Mouse (Mus musculus) lung, postnatal 25 days (tissue): Measurements from ENCODE around the gene Aqp3.
"Not testable (repeated sequence)": the region's sequence is repeated elsewhere in the genome, so short reads cannot be mapped to it uniquely, and the experiment has no call there.

Experiments used
- DNase-seq: peaks from one replicate; pipeline ENCODE4 v3.0.0; 2022; ENCODE audit warnings: low spot score

Aqp3 gene

DNA sequence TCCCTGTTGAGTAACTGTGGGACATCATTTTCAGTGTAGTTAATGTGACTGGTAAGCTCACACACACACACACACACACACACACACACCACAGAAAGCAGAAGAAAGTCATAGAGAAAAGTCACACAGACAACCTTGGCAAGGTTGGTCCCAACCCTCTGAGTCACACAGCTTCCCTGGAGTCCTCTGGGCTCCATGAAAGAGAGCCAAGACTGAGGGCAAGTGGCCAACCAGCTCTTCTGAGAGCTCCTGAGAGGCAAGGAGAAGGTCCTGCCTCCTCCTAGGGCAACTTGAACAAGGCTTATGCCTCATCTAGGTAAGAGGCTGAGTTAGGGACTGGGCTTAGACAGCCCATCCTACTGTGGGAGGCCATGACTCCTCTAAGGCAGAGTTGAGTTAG, 4.9 kb upstream of the Aqp3 start:
- DNase-seq = peak; percentile 30

DNA sequence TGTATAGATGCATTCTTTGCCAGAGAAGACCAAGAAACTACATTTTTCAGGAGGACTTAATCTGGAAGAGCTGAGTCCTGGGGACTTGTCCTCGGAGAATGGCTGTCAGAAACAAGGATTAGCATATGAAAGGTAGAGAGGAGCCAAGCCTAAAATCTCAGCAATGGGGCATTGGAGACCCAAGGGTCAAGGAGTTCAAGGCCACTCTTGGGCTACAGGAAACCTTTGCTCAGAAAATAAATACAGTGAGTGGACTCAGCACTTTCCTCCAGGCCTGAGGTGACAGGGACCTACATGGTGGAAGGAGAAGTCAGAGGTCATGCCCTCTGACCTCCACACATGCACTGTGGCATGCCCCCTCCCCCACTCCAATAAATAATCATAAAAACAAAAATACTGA, 3.0 kb upstream of the Aqp3 start:
- DNase-seq = no peak

DNA sequence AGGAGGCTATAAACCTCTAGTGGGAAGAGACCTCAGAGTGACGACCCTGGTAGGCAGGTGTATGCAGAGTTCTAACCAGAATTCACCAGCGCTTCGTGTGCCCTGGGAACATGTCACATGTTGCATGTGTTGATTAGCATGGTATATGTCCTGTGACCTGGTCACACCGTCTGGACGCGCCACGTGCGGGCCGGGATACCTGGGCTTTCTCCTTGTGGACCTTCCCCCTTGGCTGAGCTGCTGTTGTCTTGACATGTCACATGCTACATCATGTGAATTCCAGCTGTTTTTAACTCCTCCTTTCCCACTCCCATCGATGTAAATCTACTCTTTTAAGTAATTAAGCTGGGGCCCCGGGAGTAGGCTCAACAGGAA, 581 bp upstream of the Aqp3 start:
- no peak for DNase-seq

DNA sequence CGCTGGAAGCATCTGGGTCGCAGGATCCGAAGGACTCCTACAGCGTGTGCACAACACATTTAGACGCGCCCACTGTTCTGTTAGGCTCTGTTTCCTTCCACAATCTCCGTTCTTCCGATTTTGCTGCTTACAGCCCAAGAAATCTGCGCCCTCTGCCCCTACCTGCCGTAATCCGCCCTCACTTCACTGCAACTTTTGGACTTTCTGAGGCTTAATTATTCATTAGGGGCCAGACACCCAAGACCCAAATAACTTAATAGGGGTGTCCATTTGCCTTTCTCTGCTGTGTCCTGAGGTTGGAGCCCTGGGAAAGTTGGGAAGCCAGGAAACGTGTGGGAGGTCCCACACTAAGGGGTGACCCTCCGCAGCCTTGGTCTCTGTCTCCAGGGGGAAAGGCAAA, 602 bp downstream of the Aqp3 start:
- DNase-seq = no peak

DNA sequence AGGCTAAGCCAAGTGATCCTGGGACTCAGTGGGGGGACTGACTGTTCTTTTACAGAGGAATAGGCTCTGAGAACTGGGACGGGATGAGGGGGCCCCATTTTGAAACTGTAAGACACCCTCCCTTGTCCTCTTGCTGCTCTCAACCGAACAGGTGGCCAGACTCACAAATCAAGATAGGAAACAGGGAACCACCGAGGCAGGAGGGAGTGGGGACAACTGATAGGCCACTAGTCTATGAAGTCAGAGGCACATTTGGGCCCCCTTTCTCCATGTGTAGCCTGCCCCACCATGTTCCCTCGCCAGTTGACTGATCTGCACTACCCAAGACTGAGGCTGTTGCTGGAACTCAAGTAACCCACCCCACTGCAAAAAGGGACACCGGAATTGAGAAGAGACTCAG, 1.2 kb downstream of the Aqp3 start:
- no peak for DNase-seq

DNA sequence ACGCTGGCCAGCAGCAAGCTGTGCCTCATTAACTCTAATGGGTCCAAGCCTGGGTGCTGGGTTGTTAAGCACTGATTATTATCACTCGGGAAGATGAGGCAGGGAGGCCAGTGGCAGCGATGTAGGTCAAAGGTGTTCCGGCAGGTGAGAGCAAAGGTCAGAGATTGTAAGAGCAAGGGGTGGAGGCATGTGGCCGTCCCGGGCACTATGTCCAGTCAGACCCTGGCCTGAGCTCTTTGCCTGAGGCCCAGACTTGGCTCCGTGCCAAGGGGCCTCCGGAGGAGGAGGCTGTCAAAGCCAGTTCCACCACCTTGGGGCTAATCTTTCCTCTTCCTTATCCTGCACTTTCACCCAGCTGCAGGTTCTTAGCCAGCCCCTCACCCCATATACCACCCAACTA, 1.8 kb downstream of the Aqp3 start:
- no peak for DNase-seq

DNA sequence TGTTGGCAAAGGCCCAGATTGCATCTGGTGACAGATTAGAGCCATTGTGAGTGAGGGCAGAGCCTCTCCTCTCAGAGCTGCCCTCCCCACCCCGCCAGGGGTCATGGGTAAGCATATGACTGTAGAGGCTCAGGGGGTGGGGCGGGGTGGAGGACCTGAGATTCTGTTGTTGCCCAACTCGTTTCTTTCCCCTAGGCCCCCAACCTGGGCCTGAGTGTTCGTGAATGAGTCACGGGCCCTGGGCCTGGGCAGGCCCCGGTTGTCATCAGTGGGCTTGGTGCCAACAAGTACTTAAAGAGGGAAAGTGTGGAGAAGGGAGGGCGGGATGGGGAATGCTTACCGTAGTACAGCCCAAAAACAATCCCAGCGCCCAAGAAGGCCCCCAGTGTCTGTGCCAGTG, 3.6 kb downstream of the Aqp3 start:
- DNase-seq = peak; percentile 41

DNA sequence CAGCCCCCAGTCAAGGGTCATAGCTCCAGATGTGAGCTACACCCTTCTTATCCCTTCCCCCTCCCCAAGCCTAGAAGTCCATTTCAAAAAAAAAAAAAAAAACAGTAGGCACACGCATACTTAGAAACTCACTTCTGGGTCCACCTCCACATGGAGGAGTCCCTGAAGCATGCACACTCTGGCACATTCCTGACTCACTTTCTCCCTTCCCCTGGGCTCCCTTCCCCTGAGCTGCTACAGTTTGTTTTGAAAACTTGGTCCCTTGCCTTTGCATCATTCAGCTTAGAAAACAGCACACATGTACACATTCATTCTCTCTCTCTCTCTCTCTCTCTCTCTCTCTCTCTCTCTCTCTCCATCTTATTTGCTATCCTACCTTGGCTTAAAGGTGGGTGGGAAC, 5.0 kb downstream of the Aqp3 start:
- no peak for DNase-seq

DNA sequence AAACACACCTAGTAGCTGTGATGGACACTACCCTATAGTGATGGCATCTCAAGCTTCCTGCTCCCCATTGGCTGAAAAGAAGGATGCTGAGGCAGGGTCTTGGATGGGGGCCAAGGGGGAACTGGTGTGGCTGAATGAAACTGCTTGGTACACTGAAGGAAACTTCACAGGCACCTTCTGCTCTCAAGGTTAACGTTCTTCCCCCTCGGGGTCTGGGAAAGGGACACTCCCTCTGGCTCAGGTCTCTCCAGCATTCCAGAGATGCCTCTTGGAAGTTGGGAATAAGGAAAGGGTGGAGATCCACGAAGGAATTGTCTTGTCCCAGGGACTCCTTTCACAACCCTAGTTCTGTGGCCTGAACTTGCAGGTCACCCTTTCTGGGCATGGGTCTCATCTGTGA, 6.6 kb downstream of the Aqp3 start:
- DNase-seq = no peak

DNA sequence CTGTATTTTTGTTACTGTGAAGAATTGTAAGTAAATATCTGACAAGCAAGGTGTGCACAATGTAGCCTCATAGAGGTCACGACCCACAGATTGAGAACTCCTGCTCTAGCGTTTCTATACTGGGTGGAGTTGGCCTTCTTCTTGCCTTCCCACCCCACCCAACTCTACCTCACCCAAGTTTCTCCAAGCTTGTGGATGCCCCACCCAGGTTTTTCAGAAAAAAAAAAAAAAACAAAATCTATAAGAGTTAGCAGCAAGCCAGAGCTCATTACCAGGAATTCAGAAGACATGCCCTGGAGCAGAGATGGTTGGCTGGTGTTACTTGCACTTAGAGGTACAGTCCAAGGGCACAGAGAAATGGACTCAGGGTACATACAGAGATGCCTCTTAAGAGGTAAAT, 8.3 kb downstream of the Aqp3 start:
- DNase-seq = no peak

DNA sequence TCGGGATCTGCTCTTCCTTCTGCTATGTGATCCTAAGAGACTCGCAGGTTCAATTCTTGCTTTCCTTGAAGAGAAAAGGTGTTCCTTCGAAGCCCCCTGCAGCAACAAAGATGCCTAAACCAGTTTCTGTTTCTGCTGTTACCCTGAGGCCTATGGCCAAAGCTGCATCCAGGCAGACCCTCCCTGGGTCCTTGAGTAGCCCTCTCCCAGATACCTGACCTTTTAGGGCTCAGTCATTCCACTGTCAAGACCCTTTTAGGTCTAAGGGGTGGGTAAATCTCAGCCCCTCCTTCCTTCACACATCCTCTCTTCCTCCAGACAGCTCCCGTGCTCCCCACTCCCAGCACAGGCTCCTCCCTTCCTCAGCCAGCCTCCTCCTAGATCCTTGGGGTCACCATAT, 8.8 kb downstream of the Aqp3 start:
- no peak for DNase-seq

DNA sequence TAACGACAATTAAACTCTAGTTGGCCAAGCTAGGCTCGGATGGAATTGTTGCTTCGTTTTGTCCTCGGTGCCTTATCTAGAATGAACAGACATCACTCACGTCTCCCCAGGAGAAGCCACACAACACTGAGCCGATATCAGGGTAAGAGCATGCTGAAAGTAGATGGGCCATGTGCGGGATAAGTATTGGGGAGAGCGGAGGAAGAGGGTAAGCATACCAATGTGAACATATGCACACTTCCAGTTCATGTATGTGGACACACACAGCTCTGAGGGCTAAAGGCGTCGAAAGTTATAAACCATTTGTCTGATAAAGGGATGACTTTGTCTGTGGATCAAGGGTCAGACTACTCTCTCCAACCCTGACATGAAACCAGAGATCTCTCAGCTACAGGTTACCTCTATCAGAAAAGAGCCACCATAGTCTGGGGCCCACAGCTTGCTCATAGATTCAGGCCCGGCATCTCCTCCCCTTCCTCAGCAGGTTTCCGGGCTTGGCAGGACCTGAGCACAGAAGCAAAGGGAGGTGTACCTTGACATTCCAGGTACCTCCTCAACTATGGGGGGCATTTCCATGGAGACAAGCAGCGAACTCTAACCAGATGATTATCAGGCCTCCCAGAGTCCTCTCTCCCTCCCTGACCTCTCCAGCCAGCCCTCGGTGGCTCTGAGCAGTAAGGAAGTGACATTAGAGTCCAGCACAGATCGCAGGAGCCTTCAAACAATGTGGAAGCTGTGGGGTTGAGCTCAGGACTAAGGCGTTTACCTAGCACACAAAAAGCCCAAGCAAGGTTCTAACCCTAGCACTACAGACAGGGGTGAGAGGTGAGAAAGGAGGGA, 10.3 kb downstream of the Aqp3 start:
- DNase-seq = no peak

DNA sequence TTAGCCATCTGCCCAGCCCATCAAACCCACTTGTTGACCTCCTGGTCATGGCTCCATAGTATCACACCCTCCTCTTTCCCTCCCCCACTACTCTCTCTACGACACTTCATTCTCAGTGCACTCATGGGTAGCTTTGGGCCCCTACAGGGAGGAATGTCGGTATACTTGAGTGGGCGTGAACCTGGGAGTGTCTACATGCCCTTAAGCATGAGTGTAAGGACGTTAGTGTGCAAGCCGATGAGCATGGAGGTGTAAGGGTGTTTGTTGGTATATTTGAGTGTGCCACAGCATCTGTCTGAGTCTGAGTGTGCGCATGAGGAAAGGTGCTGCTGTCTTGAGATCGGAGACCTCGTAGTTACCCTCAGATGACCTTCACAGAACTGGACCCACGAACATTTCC, 11.0 kb downstream of the Aqp3 start:
- DNase-seq = no peak

DNA sequence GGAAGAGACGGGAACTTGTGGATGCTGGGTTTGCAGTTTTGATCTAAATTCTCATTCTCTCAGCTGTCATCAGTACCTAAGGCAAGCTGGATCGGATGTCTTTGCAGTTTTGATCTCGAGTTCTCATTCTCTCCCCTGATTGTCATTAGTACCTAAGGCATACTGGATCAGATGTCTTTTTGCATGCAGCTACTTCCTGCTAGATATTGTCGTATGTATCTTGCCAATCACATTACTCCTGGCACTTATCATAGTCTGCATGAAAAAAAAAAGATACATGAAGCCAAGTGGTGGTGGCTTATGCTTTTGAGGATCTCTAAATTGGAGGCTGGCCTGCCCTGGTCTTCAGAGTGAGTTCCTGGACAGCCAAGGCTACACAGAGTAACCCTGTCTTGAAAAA, 13.2 kb downstream of the Aqp3 start:
- no peak for DNase-seq

DNA sequence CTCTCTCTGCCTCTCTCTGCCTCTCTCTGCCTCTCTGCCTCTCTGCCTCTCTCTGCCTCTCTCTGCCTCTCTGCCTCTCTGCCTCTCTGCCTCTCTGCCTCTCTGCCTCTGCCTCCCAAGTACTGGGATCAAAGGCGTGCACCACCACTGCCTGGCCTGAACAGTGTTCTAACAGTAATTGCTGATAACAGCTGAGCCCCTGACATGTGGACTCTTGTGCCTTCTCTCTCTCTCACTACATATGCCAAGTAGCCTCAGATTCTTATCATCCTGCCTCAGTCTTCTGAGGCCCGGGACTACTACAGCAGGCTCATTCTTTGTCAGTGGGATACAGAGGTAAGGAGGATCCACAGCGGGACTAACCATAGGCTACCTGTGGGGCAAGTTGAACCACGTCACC, 15.2 kb downstream of the Aqp3 start:
- DNase-seq = not testable (repeated sequence)

DNA sequence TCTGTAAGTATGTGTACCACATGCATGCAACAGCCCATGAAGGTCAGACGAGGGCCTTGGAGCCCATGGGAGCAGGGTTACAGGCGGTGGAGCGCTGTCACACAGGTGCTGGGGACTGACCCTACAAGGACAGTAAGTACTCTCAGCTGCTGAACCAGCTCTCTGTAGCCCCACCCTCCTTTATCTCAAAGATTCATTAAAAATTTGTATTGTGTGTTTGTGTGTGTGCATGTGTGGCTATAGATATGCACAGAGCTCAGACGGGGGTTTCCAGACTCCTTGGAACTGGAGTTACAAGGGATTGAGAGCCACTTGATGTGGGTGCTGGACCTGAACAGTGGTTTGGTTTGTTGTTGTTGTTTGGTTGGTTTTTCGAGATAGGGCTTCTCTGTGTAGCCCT, 16.2 kb downstream of the Aqp3 start:
- no peak for DNase-seq

DNA sequence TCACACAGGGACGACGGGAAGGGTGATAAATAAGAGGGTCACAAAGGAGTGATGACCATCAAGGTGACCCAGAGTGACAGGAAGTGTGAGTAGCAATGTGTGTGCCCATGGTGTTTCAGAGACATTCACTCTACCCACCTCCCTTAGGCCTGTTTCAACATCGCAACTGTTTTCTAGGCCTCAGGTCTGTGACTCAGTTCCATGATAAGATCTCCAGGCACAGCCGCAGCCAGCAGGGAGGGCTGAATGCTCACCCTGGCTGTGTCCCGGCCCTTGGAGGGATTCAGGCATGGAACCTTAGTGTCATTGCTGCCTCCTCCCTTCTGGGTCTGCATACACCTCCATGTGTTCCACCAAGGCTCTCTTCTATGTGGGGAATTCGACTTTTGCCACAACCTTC, 19.3 kb downstream of the Aqp3 start:
- DNase-seq = no peak

DNA sequence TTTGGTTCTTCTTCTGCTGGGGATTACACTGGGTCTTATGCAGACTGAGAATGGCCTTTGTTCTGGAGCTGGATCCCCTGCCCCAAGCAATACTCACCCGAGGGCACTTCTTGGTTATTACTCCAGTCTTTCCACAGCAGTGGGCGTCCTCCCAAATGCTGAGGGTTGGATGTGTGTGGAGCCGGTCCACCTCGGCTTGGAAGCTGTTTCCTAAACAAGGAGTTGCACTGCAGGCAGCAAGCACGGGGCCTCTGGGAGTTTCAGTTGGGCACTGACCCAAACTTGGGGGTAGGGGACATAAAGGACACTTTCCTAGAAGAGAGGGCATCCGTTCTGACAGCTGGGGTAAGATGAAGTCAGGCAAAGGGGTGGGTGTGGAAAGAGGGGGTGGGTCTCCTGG, 23.5 kb downstream of the Aqp3 start:
- no peak for DNase-seq

DNA sequence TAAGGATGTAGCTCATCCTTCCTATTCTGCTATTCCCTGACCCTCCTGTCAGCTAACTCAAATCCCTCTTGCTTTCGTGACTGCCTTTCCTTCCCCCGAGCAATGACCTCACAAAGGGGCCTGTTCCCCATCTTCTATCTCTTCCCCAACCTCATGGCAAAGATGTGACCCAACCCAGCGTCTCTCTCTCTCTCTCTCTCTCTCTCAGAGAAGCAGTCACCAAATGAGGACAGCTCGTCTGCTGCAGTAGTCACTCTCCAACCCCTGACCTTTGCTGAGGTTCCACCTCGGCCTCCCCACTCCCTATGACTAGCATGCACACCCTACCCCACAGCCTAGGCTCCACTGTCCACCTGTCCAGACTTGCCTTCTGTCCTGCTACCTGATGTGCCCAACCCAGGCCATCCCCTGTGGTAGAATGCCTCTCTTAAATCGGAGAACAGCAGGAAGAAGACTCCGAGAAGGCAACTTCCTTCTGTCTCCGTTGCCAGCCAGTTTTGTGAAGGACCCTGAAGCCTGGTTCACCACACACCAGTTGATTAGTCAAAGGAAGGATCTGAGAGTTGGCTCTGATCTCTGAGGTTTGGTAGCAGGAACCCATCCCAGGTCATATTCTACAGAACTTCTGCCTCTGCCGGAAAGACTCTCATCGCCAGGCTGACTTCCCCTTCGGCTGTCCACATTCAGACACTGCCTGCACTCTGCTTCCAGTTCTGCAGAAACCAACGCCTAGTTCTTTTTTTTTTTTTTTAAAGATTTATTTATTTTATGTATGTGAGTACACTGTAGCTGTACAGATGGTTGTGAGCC, 24.8 kb downstream of the Aqp3 start:
- DNase-seq = no peak

DNA sequence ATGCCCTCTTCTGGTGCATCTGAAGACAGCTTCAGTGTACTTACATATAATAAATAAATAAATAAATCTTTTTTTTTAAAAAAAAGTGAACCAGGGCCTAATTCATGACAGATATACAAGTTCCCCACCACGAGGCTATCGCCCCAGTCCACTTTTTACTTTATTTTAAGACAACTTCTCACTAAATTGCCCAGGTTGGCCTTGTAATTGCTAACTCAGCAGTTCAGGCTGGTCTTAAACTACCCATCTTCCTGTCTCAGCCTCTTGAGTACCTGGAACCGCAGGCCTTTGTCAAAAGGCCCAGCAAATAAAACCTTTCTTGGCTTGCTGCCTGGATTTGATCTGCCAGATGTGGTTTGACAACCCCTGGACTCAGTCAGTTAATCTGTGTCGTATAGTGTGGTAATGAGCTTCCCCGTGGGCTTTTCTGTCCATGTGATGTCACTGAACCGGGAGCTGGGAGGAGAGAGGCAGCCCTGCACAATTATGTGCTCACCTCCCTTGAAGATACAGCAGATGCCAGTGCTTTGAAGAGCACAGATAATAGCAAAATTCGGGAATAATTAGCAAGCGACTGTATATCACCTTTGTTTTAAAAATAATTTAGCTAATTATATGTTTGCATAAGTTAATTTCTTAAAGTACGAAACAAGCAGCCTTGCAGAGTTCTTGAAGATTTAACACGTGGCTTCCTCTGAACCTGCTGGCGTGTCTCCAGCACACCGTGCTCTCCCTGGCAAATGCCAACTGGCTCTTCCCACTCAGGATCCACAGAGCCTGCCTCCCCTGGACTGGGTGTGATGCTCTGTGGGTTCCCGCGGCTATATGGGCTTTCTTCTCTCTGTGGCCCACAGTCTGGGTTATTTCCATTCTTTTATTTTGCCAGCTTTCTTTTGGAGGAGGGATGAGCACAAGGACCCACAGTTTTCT, 26.2 kb downstream of the Aqp3 start:
- DNase-seq = no peak

DNA sequence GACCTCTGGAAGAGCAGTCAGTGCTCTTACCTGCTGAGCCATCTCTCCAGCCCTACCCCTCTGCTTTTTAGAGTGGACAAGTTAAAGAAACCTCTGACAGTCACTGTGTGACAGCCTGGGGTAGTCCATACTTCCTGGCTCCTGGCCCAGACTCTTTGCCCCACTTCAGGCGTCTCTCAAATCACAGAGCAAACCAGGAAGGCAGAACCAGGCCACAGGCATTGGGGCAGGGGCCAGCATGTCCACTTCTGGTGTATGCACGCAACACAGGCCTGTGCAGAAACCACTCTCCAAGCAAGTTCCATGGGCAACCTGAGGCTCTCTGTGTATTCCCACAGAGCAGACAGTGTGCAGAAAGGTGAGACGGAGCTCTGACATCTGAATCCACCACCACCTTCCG, 32.8 kb downstream of the Aqp3 start:
- no peak for DNase-seq

DNA sequence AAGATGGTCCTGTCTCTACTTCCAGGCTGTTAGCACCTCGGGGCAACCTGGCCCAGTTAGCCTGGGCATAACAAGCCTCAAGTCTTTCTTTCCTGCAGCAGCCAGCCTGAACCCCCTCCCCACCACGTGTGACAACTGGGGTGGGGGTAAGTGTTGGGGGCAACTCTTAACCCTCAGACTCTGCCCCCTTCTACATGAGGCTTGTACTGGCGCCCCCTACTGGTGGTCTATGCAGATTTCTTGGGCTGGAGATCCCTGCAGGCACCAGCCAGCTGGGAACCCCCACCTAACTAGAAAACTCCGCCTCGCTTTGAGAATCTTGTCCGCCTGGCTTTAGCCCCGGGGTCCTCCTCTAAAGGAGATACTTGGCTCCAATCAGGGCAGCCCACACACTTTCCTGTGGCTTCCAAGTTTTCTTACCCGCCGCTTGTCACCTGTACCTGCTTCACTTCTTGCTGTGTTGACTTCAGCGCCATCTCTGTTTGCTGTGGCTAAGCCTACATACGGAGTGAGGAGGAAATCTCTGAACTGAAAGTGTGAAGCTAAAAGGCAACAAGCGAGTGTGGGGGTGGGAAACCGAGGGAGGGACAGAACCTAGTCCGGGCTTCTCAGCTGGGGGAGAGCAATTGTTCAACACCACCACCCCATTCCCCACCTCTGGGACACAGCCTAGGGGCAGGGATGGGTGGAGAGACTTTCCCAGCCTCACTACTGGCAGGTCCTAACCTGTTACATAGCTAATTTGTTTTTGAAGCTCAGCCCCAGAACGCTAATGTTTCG, 33.9 kb downstream of the Aqp3 start:
- DNase-seq = no peak
